Mouse (Mus musculus) spleen, adult 2 months (tissue): ENCODE results near the gene Gm37240.

Source experiments
- CTCF ChIP-seq: fragments of 200-500 bp; IDR thresholded peaks from 2 replicates; pipeline ENCODE4 v1.5.1; 2011; ENCODE audit warnings: mild to moderate bottlenecking, inconsistent platforms; ENCODE audit not compliant: insufficient read depth, insufficient read length, insufficient replicate concordance; ENCODE audit errors: extremely low read depth
- POLR2A ChIP-seq: fragments of 200-500 bp; IDR thresholded peaks from 2 replicates; pipeline ENCODE4 v1.6.1; 2011; ENCODE audit warnings: low read depth, low read length, inconsistent platforms

DNA sequence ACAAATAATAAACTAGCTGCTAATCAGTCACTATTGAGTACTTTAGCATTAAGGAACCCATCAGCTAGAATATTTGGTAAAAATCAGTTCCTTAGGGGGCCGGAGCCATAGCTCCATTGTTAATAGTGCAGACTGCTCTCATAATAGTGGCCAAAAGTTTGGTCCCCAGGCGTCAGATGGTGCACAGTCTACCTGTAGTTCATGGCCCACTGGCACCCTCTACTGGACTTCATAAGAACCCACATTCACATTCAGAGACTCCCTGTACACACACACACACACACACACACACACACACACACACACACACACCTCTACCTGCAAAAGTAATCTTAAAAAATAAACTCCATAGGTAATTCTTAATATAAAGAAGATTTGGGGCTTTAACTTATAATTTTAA lies 959.4 kb downstream of the Gm37240 start:
- TF ChIP-seq CTCF (no peak), POLR2A (no peak)
